Mouse (Mus musculus) limb, embryonic 14.5 days (tissue): ENCODE measurements around the gene Rph3al. TPM values are rescaled to one million over a fixed set of nuclear protein-coding genes. Genes with fewer than 3 reads are reported as not detected.
A peak's percentile ranks its signal among the peaks of the same experiment; 100 is the strongest.

Experiments used
- ATAC-seq: fragments of 200-750 bp; cut with Nextera tagmentation; 2 replicates; pipeline ENCODE4 v1.8.0; 2017; ENCODE audit warnings: low read depth, moderate number of reproducible peaks, moderate TSS enrichment; ENCODE audit not compliant: low FRiP score
- DNase-seq: peaks from one replicate; pipeline ENCODE4 v3.0.0-alpha.2; 2015; ENCODE audit warnings: low spot score
- H3K27ac ChIP-seq: fragments of 300-500 bp; sonication (generic); replicated peaks from 2 replicates; pipeline ENCODE4 v1.5.1; 2014; ENCODE audit warnings: low read depth, mild to moderate bottlenecking, low read length, moderate library complexity, mixed read lengths
- H3K27me3 ChIP-seq: fragments of 300-500 bp; sonication (generic); 2 replicates; pipeline ENCODE4 v1.6.1; 2014; ENCODE audit warnings: low read length, mixed read lengths; ENCODE audit not compliant: control insufficient read depth, insufficient read depth
- H3K36me3 ChIP-seq: fragments of 300-500 bp; sonication (generic); 2 replicates; pipeline ENCODE4 v1.6.1; 2014; ENCODE audit warnings: mild to moderate bottlenecking, low read length, moderate library complexity, mixed read lengths; ENCODE audit not compliant: control insufficient read depth, insufficient read depth
- H3K4me1 ChIP-seq: fragments of 300-500 bp; sonication (generic); 2 replicates; pipeline ENCODE4 v1.6.1; 2014; ENCODE audit warnings: antibody characterized with exemption, low read length, mixed read lengths; ENCODE audit not compliant: control insufficient read depth, insufficient read depth
- H3K4me2 ChIP-seq: fragments of 300-500 bp; sonication (generic); replicated peaks from 2 replicates; pipeline ENCODE4 v1.6.1; 2014; ENCODE audit warnings: low read depth, mild to moderate bottlenecking, low read length, moderate library complexity; ENCODE audit not compliant: severe bottlenecking
- H3K4me3 ChIP-seq: fragments of 300-500 bp; sonication (generic); replicated peaks from 2 replicates; pipeline ENCODE4 v1.5.1; 2014; ENCODE audit warnings: low read length
- H3K9ac ChIP-seq: fragments of 300-500 bp; sonication (generic); 2 replicates; pipeline ENCODE4 v1.6.1; 2014; ENCODE audit warnings: mild to moderate bottlenecking, low read depth, low read length, moderate library complexity; ENCODE audit not compliant: severe bottlenecking
- H3K9me3 ChIP-seq: fragments of 300-500 bp; sonication (generic); 2 replicates; pipeline ENCODE4 v1.6.1; 2016; ENCODE audit warnings: low read length; ENCODE audit not compliant: control insufficient read depth
- POLR2A ChIP-seq: fragments of 200-500 bp; IDR thresholded peaks from 2 replicates; pipeline ENCODE4 v1.8.0; 2012; ENCODE audit warnings: inconsistent platforms, mild to moderate bottlenecking, moderate library complexity, borderline replicate concordance; ENCODE audit not compliant: insufficient read depth, insufficient read length; ENCODE audit errors: extremely low read depth
- WGBS: fragments of 180-500 bp; shearing (Covaris S2); extraction: QIAGEN DNeasy Blood & Tissue Kit; methylation state at CpG from one replicate; pipeline ENCODE4 v1.1.7; 2014; 5-methylcytosine and 5-hydroxymethylcytosine counted together
- polyA plus RNA-seq, 2 experiments: library from polyadenylated mRNA; depleted of rRNA in 1 of 2; stranded (reverse) in 1 of 2; unstranded in 1 of 2; fragments of >200 nt; fragmentation: Nextera tagmentation in 1 of 2; extraction: Ambion mirVana in 1 of 2; gene quantifications; 2 replicates each; pipeline versions ENCODE4 v1.2.1 to v1.2.3; 2012 to 2014

The Rph3al gene
- polyA plus RNA-seq, 2 experiments: 2.2 to 2.4 TPM

DNA sequence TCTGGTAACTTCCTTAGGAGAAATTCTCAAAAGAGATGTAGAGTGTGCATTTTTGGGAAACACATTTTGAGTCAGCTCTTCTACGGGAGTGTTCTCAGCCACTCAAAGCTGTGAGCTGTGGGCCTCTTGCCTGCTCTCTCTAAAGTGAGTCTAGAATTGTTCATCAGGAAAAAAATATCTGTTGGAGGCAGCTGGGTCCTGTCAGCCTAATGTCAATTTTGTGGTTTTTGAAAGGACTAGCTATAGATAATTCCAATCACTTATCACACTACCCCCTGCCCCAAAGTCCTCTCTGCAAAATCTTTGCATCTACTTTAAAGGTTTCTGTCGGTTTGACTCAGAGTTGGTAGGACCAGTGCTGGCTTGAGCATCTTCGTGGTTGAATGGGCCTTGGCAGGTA, 20.9 kb downstream of the Rph3al start:
- no peak for TF ChIP-seq POLR2A
- DNase-seq: no peak
- no peaks in the 10 kb centered on the region for H3K36me3 ChIP-seq
- no peaks in the 10 kb centered on the region for H3K27me3 ChIP-seq
- no peaks in the 10 kb centered on the region for H3K4me1 ChIP-seq
- WGBS: 67% methylated on average over 3 of the region's 3 CpGs
- no peak for ATAC-seq
- no peak overlapping the region for H3K27ac ChIP-seq
- H3K9ac ChIP-seq: no peak overlapping the region
- no peak overlapping the region for H3K4me2 ChIP-seq
- no peak overlapping the region for H3K4me3 ChIP-seq
- no peaks in the 10 kb centered on the region for H3K9me3 ChIP-seq

DNA sequence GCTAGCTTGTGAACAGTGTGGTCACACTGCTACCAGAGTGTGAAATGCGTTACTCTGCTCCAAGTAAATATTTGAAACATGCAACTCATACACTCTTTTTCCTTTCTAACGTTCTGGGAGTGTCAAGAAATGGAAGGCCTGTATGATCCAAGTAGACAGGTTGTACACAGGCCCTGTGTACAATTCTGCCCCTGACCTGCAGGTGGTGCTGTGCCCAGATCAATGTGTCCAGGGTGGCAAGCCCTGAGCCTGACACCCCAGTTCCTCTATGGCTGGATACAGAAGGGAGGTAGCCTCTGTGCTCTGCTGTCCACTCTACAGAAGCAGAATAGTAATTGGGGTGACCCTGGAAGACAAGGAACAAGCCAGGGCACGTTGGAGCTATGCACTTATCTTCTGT, 24.3 kb downstream of the Rph3al start:
- Histone ChIP-seq H3K27me3 (no peaks in the 10 kb centered on the region), H3K4me1 (no peaks in the 10 kb centered on the region), H3K36me3 (no peaks in the 10 kb centered on the region), H3K27ac (no peak overlapping the region), H3K9me3 (no peaks in the 10 kb centered on the region), H3K4me2 (no peak overlapping the region), H3K4me3 (no peak overlapping the region), H3K9ac (no peak overlapping the region)
- ATAC-seq: no peak
- 65% methylated on average over 3 of the region's 3 CpGs for WGBS
- no peak for TF ChIP-seq POLR2A
- DNase-seq: no peak

DNA sequence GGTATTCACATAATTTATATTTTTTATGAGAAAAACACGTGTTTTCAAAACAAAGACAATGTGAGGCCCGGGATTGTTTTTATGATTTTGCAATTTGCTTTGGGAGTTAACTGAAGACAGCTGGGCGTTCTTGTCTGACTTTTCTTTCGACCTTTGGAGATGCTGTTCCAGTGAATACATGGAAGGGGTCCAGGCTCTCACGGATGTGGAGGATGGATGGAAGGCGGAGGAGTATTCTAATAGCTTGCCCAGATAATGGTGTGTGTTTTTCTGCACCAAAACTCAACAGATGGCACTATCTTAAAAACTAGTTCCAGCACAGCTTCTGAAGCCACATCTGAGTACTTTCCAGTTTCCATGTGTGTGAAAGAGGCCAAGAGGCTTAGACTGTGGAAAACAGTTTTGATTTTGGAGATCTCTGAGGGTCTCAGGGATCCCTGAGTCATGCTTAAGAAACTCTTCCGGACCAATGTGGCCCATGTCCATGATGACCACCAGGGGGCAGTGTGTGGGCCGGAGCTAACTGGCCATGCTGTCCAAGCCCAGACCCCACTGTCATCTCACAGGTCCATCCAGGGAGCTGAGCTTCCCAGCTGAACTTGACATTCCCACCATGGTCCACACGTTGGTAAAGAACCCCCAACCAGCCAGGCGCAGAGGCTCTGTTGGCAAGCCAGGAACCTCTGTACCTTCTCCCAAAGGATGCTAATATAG, 25.1 kb downstream of the Rph3al start:
- TF ChIP-seq POLR2A: no peak
- WGBS: 48% methylated on average over 10 of the region's 10 CpGs
- DNase-seq (peak; percentile 27), ATAC-seq (no peak)
- no peak overlapping the region for H3K4me2 ChIP-seq
- H3K27ac ChIP-seq: no peak overlapping the region
- H3K9ac ChIP-seq: no peak overlapping the region
- no peaks in the 10 kb centered on the region for H3K4me1 ChIP-seq
- H3K4me3 ChIP-seq: no peak overlapping the region
- H3K27me3 ChIP-seq: no peaks in the 10 kb centered on the region
- H3K36me3 ChIP-seq: no peaks in the 10 kb centered on the region
- H3K9me3 ChIP-seq: no peaks in the 10 kb centered on the region

DNA sequence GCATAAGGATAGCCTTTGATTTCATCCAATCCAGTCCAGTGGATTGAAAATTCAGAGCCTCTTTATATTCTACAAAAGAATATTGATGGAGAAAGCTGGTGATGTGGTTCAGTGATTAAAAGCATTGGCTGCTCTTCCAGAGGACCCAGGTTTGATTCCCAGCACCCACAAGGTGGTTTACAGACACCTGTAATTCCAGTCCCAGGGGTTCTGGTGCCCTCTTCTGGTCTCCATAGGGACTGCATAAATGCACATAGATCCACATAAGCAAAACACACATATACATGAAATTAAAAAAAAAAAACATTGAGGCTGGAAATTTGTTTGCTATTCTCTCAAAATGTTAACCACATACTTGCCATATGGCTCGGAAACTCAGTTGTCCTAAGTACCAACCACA, 26.3 kb downstream of the Rph3al start:
- no peak for DNase-seq
- H3K4me2 ChIP-seq: no peak overlapping the region

DNA sequence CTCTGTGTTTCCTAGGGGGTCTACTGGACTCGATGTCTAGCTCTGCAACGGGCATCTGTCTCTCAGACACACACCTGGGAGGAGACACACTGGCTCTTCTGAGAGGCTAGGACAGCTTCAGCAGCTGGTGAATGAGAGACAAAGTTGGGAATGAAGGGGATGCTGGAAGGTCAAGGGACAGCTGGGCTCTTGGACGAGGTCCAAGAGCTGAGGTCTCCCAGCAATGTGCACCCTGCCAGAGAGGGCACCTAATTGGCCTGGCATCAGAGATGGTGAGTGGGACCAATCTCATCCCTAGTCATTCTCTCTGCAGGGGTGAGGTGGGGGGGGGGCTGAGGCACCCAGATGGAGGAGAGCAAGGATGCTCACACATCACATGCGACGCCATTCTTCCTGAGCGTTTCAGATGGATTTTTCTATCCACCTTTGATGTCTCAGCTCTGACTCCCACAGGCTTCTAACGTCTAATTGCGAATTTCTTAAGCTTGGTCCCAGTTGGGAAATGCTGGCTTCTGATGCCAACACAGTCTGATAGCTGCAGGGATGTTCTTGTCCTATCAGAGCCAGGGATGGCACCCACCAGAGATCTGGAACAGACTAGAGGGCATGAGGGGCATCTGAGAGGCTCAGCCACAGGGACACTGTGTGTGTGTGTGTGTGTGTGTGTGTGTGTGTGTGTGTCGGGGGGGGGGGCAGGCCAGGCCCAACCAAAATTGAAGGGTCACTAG, 28.4 kb downstream of the Rph3al start:
- Histone ChIP-seq H3K27me3 (no peaks in the 10 kb centered on the region), H3K4me2 (no peak overlapping the region), H3K9me3 (no peaks in the 10 kb centered on the region), H3K27ac (no peak overlapping the region), H3K9ac (no peak overlapping the region), H3K36me3 (no peaks in the 10 kb centered on the region), H3K4me3 (no peak overlapping the region), H3K4me1 (no peaks in the 10 kb centered on the region)
- 85% methylated on average over 9 of the region's 9 CpGs for WGBS
- no peak for DNase-seq
- no peak for TF ChIP-seq POLR2A
- no peak for ATAC-seq

More for the DNA sequence above, 26.3 kb downstream of the Rph3al start:
- TF ChIP-seq POLR2A: no peak
- no peaks in the 10 kb centered on the region for H3K27me3 ChIP-seq
- H3K36me3 ChIP-seq: no peaks in the 10 kb centered on the region
- no peak overlapping the region for H3K27ac ChIP-seq
- WGBS: 95% methylated on average over 1 of the region's 1 CpGs
- no peaks in the 10 kb centered on the region for H3K9me3 ChIP-seq
- H3K4me1 ChIP-seq: no peaks in the 10 kb centered on the region
- ATAC-seq: no peak
- no peak overlapping the region for H3K9ac ChIP-seq
- H3K4me3 ChIP-seq: no peak overlapping the region
